8 mouse cellular contexts compared by ENCODE assay signal in the genomic region with DNA sequence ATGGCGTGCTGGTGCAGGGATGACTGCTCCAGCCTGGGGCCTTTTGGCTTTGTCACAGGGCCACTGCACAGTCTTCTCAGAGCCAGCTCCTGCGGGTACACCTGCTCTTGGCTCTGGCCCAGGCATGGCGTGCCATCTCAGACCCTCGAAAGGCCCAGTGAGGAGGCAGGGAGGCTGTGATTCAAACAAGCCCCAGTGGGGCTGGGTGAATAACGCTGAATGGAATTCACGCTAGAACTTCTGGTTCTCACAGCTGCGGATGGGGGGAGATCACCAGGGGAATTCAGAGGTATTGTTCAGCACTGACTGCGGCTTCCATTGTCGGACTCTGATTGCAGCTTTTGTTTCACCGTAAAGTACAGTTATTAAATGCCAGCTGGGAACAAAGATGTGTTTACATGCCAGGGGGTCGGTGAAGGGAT. TPM values are rescaled to one million over a fixed set of nuclear protein-coding genes. Genes with fewer than 3 reads are reported as not detected.
A peak's percentile ranks its signal among the peaks of the same experiment; 100 is the strongest.
DNase-seq lines count a peak whose midpoint lies in the region; ATAC-seq and TF ChIP-seq lines count a peak whose summit lies in the region.

No protein-coding gene starts in this region.

- peak; percentile 10; the same call in 1 of the 2 replicates for ATAC-seq in hindbrain, embryonic 11.5 days (ENCODE audit: low FRiP score)
- no peak for ATAC-seq in liver, postnatal 0 days

- peaks cover 6 to 19% of the 10 kb centered on the region in 2 experiments for H3K4me1 ChIP-seq in ES-E14 (ENCODE audit: control insufficient read depth in 2 of 2, insufficient read depth in 2 of 2, low read length in 2 of 2, poor library complexity in 1 of 2)
- peaks cover 8% of the 10 kb centered on the region; the same call in 1 of the 2 replicates for H3K4me1 ChIP-seq in hindbrain, embryonic 11.5 days (replicated peaks; ENCODE audit: control insufficient read depth, insufficient read depth, low read length)
- H3K4me1 ChIP-seq in liver, postnatal 0 days (ENCODE audit: insufficient read depth) = no peaks in the 10 kb centered on the region

- H3K36me3 ChIP-seq in ES-E14 (ENCODE audit: control insufficient read depth, insufficient read depth, low read length, poor library complexity, severe bottlenecking) = no peaks in the 10 kb centered on the region
- H3K36me3 ChIP-seq in hindbrain, embryonic 11.5 days (ENCODE audit: control insufficient read depth, insufficient read depth, low read length) = no peaks in the 10 kb centered on the region
- H3K36me3 ChIP-seq in liver, postnatal 0 days (replicated peaks; ENCODE audit: insufficient read depth, low read length) = no peaks in the 10 kb centered on the region

- in situ Hi-C loops in ES-E14 (cut with MboI; ENCODE audit: low sequenced_read_pairs in 2 of 2, unreplicated experiment in 2 of 2) = no loop called here

- peak overlapping the region; percentile 23; the same call in 1 of the 2 replicates for H3K27ac ChIP-seq in ES-E14 (ENCODE audit: insufficient read depth, low read depth, low read length, poor library complexity, severe bottlenecking)
- 0 out of 2 replicates have a peak overlapping the region, but pooled peaks have one; percentile 13 for H3K27ac ChIP-seq in hindbrain, embryonic 11.5 days (ENCODE audit: low read depth, low read length)
- H3K27ac ChIP-seq in liver, postnatal 0 days (ENCODE audit: low read depth) = no peak overlapping the region

- H3K9me3 ChIP-seq in ES-E14 (ENCODE audit: control insufficient read depth, insufficient read depth, low read depth, low read length) = no peaks in the 10 kb centered on the region
- H3K9me3 ChIP-seq in hindbrain, embryonic 11.5 days (ENCODE audit: control insufficient read depth, low read length) = no peaks in the 10 kb centered on the region
- H3K9me3 ChIP-seq in liver, postnatal 0 days (ENCODE audit: low read length) = no peaks in the 10 kb centered on the region

- TF ChIP-seq EP300 in liver, postnatal 0 days (IDR thresholded peaks at IDR 0.05; ENCODE audit: low read depth) = no peak

- WGBS in hindbrain, embryonic 11.5 days = 22% methylated on average over 11 of the region's 11 CpGs
- WGBS in liver, postnatal 0 days (ENCODE audit: insufficient replicate concordance) = 68% methylated on average over 11 of the region's 11 CpGs

- peak overlapping the region; percentile 55; the same call in 1 of the 2 replicates for H3K9ac ChIP-seq in ES-E14 (ENCODE audit: insufficient read depth, low read depth, low read length, poor library complexity, severe bottlenecking)
- no peak overlapping the region for H3K9ac ChIP-seq in hindbrain, embryonic 11.5 days (ENCODE audit: low read depth, low read length)
- no peak overlapping the region for H3K9ac ChIP-seq in liver, postnatal 0 days (replicated peaks)

- peak overlapping the region; percentile 13 to 28; a peak in 2 of 4 replicates for H3K4me3 ChIP-seq in ES-E14 (ENCODE audit: insufficient read depth in 1 of 2, low read depth in 1 of 2, low read length in 2 of 2, poor library complexity in 1 of 2, severe bottlenecking in 1 of 2)
- no peak overlapping the region for H3K4me3 ChIP-seq in hindbrain, embryonic 11.5 days (ENCODE audit: low read depth, low read length)
- no peak overlapping the region for H3K4me3 ChIP-seq in liver, postnatal 0 days (ENCODE audit: low read depth, low read length)

- TF ChIP-seq CTCF in liver, postnatal 0 days (IDR thresholded peaks at IDR 0.05; ENCODE audit: low read depth) = no peak

- H3K27me3 ChIP-seq in hindbrain, embryonic 11.5 days (ENCODE audit: control insufficient read depth, insufficient read depth, low read length) = no peaks in the 10 kb centered on the region
- no peaks in the 10 kb centered on the region for H3K27me3 ChIP-seq in liver, postnatal 0 days (ENCODE audit: insufficient read depth, low read length)

- H3K4me2 ChIP-seq in hindbrain, embryonic 11.5 days (replicated peaks; ENCODE audit: low read depth, low read length) = no peak overlapping the region
- no peak overlapping the region for H3K4me2 ChIP-seq in liver, postnatal 0 days (ENCODE audit: low read depth, low read length)

- peak; percentile 23 for DNase-seq in heart, postnatal 4 days
- DNase-seq in heart, adult 18-20 months = no peak
- DNase-seq in ES-E14 (ENCODE audit: low read depth, low spot score) = no peak
- peak; percentile 40 for DNase-seq in hindbrain, embryonic 11.5 days (ENCODE audit: low spot score)
- peak; percentile 50 to 72 for DNase-seq in lung, postnatal 4 days
- no peak for DNase-seq in liver, postnatal 0 days
- DNase-seq in thymus, postnatal 4 days = no peak
- DNase-seq in layer of hippocampus, adult 11-12 months (ENCODE audit: low spot score) = no peak

TF ChIP-seq in ES-E14, 5 proteins besides CTCF, POLR2A, EP300 and RAD21:
- no peak for TF ChIP-seq MAFK (IDR thresholded peaks at IDR 0.05; ENCODE audit: insufficient read depth, low read depth, low read length)
- no peak for TF ChIP-seq ZNF384 (IDR thresholded peaks at IDR 0.05; ENCODE audit: low read depth, low read length)
TF ChIP-seq in ES-E14: peak in this region for 0.

RNA-seq across cellular contexts. Expression of gene Plekha1, which starts 4.8 kb away (rescaled TPM):
- total RNA-seq in heart, postnatal 4 days (2021) = 10 to 100 TPM; 60.1 TPM
- 10 to 100 TPM; 34.3 to 36.6 TPM for total RNA-seq in heart, adult 18-20 months (2021)
- 52.4 and 55.4 TPM in 2 replicates for total RNA-seq in ES-E14 (2012; rRNA removed)
- polyA plus RNA-seq in hindbrain, embryonic 11.5 days (2014; fragmentation: Nextera tagmentation; extraction: Ambion mirVana) = 39.8 and 50.1 TPM in 2 replicates
- 12.8 and 15.8 TPM in 2 replicates for polyA plus RNA-seq in liver, postnatal 0 days (2015; fragmentation: Nextera tagmentation; extraction: Ambion mirVana)

Comparison
In these comparisons a context has a peak if more than half of its experiments do, and no peak if none do; other contexts are left out.
1. DNase-seq: peak in heart, postnatal 4 days (single experiment), hindbrain, embryonic 11.5 days (single experiment) and lung, postnatal 4 days (2 of 2); none in heart, adult 18-20 months (0 of 2), ES-E14 (single experiment), liver, postnatal 0 days (single experiment), thymus, postnatal 4 days (single experiment) and layer of hippocampus, adult 11-12 months (single experiment).
2. H3K4me3 ChIP-seq: peak in ES-E14 (2 of 2); none in hindbrain, embryonic 11.5 days (single experiment) and liver, postnatal 0 days (single experiment).